Mouse (Mus musculus): ENCODE measurements around the gene Ppm1k. TPM values are rescaled to one million over a fixed set of nuclear protein-coding genes. Genes with fewer than 3 reads are reported as not detected.
"Not testable (repeated sequence)": the region's sequence is repeated elsewhere in the genome, so short reads cannot be mapped to it uniquely, and the experiment has no call there.

Gene Ppm1k
- polyA plus RNA-seq, 1 experiment: 10.2 TPM

- H3K4me3 ChIP-seq (ENCODE audit: insufficient read depth, low read length): no peak overlapping the region
- H3K27ac ChIP-seq (ENCODE audit: insufficient read depth, low read depth, low read length): no peak overlapping the region
- peaks cover 13% of the 10 kb centered on the region for H3K4me1 ChIP-seq (ENCODE audit: control insufficient read depth, insufficient read depth, low read length)
- no peak for TF ChIP-seq POLR2A (IDR thresholded peaks at IDR 0.05; ENCODE audit: borderline replicate concordance, low read depth, low read length)
- no peak for TF ChIP-seq CTCF (IDR thresholded peaks at IDR 0.05; ENCODE audit: low read depth, low read length)
Measured at GRCm38 (mm10) chr6:57513351-57514034, 21.8 kb downstream of the Ppm1k start.

- no peak overlapping the region for H3K27ac ChIP-seq (ENCODE audit: insufficient read depth, low read depth, low read length)
- H3K4me1 ChIP-seq (ENCODE audit: control insufficient read depth, insufficient read depth, low read length): peaks cover 13% of the 10 kb centered on the region
- TF ChIP-seq CTCF (IDR thresholded peaks at IDR 0.05; ENCODE audit: low read depth, low read length) (no peak), POLR2A (IDR thresholded peaks at IDR 0.05; ENCODE audit: borderline replicate concordance, low read depth, low read length) (no peak)
- H3K4me3 ChIP-seq (ENCODE audit: insufficient read depth, low read length): no peak overlapping the region
Measured at GRCm38 (mm10) chr6:57511899-57512298, 23.4 kb downstream of the Ppm1k start.

GRCm38 (mm10) chr6:57503662-57504379 lies 31.4 kb downstream of the Ppm1k start:
- no peak for TF ChIP-seq POLR2A (IDR thresholded peaks at IDR 0.05; ENCODE audit: borderline replicate concordance, low read depth, low read length)
- TF ChIP-seq CTCF (IDR thresholded peaks at IDR 0.05; ENCODE audit: low read depth, low read length): no peak
- Histone ChIP-seq H3K4me1 (ENCODE audit: control insufficient read depth, insufficient read depth, low read length) (no peaks in the 10 kb centered on the region), H3K27ac (ENCODE audit: insufficient read depth, low read depth, low read length) (no peak overlapping the region), H3K4me3 (ENCODE audit: insufficient read depth, low read length) (no peak overlapping the region)

- TF ChIP-seq CTCF (IDR thresholded peaks at IDR 0.05; ENCODE audit: low read depth, low read length): no peak
- no peak for TF ChIP-seq POLR2A (IDR thresholded peaks at IDR 0.05; ENCODE audit: borderline replicate concordance, low read depth, low read length)
Measured at GRCm38 (mm10) chr6:57499209-57499608, 36.1 kb downstream of the Ppm1k start.

GRCm38 (mm10) chr6:57468161-57468560 lies 67.1 kb downstream of the Ppm1k start:
- not testable (repeated sequence) for H3K4me1 ChIP-seq (ENCODE audit: control insufficient read depth, insufficient read depth, low read length); H3K27ac ChIP-seq (ENCODE audit: insufficient read depth, low read depth, low read length); H3K4me3 ChIP-seq (ENCODE audit: insufficient read depth, low read length)

More at GRCm38 (mm10) chr6:57499209-57499608, 36.1 kb downstream of the Ppm1k start:
- H3K27ac ChIP-seq (ENCODE audit: insufficient read depth, low read depth, low read length): no peak overlapping the region
- H3K4me3 ChIP-seq (ENCODE audit: insufficient read depth, low read length): no peak overlapping the region
- no peaks in the 10 kb centered on the region for H3K4me1 ChIP-seq (ENCODE audit: control insufficient read depth, insufficient read depth, low read length)

Other genes starting within 250 kb of the Ppm1k start
- not detected in 2 replicates for gene Vmn1r16, start 206.0 kb downstream of the Ppm1k start, polyA plus RNA-seq (2012; ENCODE audit: insufficient read depth, insufficient read length, missing spikeins)
- not detected in 2 replicates for gene Vmn1r17, start 171.7 kb downstream of the Ppm1k start, polyA plus RNA-seq (2012; ENCODE audit: insufficient read depth, insufficient read length, missing spikeins)
- 0.05 TPM in 1 of 2 replicates, not detected in the other for gene Vmn1r18, start 139.7 kb downstream of the Ppm1k start, polyA plus RNA-seq (2012; ENCODE audit: insufficient read depth, insufficient read length, missing spikeins)
- gene Vmn1r19, start 131.7 kb downstream of the Ppm1k start, polyA plus RNA-seq (2012; ENCODE audit: insufficient read depth, insufficient read length, missing spikeins): not detected in 2 replicates
- gene Vmn1r20, start 106.5 kb downstream of the Ppm1k start, polyA plus RNA-seq (2012; ENCODE audit: insufficient read depth, insufficient read length, missing spikeins): not detected in 2 replicates
- gene Herc6, start 45.5 kb upstream of the Ppm1k start, polyA plus RNA-seq (2012; ENCODE audit: insufficient read depth, insufficient read length, missing spikeins): 37.9 and 53.1 TPM in 2 replicates
- 3.6 and 3.9 TPM in 2 replicates for gene Pyurf, start 156.6 kb upstream of the Ppm1k start, polyA plus RNA-seq (2012; ENCODE audit: insufficient read depth, insufficient read length, missing spikeins)
- gene Lancl2, start 167.1 kb upstream of the Ppm1k start, polyA plus RNA-seq (2012; ENCODE audit: insufficient read depth, insufficient read length, missing spikeins): 13.8 and 15.8 TPM in 2 replicates